Mouse (Mus musculus): ENCODE results near the gene Tmtc2.
A peak's percentile ranks its signal among the peaks of the same experiment; 100 is the strongest.

The Tmtc2 gene

DNA sequence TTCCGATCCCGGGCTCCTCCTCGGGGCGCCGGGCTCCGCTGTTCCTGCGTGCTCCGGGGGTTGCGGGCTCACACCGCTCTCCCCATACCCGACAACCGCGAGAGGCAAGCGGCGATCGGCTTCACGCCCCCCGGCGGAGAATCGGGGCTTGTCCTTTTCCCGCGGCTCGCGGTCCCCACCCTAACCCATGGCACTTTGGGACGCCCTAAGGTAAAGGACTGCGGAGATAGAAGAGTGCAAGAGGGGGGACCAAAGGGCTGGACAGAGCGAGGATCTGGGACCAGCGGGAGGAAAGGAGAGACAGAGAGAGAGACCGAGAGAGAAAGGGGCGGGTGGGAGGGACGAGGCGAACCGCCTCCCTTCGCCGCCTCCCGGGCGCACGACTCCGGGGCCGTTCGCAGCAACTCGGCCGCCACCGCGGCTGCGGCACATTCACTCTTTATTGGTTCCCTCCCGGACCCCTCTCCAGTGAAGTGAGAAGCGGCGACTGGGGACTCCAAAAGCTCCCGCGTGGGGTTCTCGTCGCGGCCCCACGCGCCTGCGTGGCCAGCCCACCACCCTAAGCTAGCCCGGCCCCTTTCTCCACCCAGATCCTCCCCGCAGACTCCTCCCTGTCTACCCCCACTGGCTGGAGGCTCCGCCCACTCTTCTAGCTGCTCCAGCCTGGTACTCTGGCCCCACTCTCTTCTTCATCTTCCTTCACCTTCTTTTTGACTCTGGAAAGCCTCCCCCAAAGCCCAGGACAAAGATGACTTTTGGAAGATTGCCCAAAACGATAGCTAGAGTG is at the start of gene Tmtc2:
Gene Tmtc2 (minus strand): TSS at position 544 of the 787 bp plus-strand sequence.
- DNase-seq: peak; percentile 93

DNA sequence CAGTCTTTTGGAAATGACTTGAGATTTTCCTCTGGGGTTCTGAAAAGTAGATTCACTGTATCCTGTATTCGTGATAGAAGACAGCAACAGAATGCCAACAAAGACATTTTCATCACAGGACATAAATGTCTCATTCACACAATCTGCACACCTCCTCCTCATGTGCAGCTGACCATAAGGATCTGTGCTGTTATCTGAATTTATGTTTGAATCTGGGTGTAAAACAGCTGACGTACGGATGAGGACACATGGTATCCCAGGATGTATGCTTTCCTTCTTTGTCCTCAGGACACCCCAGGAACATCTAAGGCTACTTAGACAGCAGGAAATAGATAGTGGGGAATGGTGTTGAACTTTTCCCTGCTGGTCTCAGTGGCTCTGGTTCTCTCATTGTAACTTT is 37.9 kb upstream of the Tmtc2 start:
- DNase-seq: no peak

DNA sequence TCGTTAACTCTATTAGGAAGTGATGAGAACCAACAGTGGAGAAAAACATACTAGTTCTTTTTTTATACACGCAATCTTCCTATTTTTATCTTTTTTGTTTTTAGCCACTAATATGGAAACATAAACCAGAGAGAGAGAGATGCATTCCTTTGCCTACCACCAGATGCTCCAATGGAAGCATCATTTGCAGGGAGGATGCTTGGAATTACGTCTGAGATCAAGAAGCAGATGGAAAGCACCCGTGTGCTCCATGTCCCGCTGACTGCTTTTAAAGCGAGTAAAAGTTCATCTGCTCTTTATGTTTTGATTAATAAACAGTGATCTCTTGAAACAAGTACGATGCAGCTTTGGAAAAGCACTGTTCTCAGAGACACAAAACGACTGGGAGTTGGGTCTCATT is 24.6 kb upstream of the Tmtc2 start:
- no peak for DNase-seq

- DNase-seq: no peak
Observed at GRCm38 (mm10) chr10:105597226-105597625, 23.0 kb upstream of the Tmtc2 start.

DNA sequence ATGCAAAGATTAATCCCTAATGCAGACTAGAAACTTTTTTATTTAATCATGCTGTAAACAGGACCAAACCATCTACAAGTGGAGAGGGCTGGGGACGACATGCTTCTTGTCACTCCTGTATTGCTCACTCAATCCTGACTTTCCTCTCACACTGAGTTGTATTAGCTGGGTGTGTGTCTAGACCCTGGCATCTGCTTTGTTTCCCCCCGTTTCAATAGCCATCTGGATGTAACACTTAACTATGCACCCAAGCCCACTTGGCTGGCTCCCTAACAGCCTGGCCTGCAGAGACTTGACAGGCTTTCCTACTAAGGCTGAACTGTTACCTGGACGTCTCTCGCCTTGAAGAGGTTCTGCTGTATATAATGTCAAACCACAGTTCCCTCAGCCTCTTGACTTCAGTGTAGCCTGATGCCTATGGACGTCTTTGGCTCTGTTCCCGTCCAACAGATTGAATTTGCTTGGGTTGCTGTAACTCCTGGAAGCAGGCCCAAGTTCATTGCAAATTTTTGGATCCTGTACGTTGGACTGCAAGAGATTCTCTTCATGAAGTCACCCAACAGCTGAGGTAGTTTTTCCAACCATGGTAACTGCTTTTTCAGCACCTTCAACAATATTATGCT is 21.3 kb upstream of the Tmtc2 start:
- DNase-seq: no peak

DNA sequence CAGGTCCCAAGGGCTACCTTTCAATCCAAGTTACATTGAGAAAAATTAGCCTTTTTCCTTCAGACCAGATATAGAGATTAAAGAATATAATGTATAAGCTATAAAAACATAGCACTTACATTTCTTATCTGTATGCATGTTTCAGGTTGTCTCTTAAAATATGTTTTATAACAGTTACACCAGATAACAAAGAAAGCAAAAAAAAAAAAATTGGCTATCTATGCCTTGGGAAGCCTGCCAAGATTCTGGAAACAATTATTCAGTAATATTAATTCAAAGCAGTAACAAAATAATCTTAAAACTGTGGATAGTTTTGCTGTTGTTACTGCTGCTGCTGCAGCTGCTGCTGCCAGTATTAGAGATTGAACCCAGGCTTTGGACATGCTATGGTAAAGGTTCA is 13.9 kb upstream of the Tmtc2 start:
- DNase-seq: no peak

DNA sequence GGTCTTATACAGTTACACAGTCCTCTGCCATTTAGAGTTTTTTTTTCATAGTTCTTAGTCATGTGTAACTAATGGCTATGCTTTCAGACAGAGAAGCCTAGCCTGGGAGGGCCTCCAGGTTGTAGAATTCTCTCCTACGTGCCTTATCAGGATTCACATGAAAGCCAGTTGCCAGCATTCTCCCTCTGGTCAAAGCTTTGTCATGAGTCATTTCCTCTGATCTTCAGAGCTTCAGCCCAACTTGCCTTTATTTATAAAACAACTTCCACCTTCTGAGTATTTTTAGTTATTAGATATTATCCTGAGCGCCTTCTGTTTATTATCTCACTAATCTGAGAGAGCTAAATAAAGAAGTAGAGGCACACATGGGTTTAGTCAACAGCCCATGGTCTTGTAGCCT is 5.1 kb upstream of the Tmtc2 start:
- DNase-seq: peak; percentile 57

- DNase-seq: no peak
Observed at GRCm38 (mm10) chr10:105578291-105578845, 4.1 kb upstream of the Tmtc2 start.

GRCm38 (mm10) chr10:105574695-105575660 is 727 bp upstream of the Tmtc2 start:
- DNase-seq: peak; percentile 98

- DNase-seq: peak; percentile 67
Observed at GRCm38 (mm10) chr10:105573306-105573907, 844 bp downstream of the Tmtc2 start.

DNA sequence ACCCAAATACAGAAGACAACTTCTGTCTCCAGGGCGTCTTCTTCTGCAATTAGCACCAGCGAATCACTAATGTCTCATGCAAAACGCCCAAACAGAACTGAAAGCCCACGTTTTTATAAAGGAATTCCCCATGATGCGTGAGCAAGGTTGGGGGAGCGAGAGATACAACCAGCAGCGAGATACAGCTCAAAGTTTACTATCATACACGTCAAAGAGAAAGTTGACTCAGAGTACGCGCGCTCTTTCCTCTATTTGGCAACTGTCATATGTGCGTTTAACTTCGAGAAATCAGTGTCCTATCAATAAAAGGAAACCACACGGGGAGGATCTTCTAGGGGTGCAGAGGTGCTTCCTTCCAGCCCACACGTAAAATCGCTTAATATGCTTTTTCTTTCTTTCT is 1.4 kb downstream of the Tmtc2 start:
- DNase-seq: no peak

- no peak for DNase-seq
Observed at GRCm38 (mm10) chr10:105572301-105572700, 1.9 kb downstream of the Tmtc2 start.

DNA sequence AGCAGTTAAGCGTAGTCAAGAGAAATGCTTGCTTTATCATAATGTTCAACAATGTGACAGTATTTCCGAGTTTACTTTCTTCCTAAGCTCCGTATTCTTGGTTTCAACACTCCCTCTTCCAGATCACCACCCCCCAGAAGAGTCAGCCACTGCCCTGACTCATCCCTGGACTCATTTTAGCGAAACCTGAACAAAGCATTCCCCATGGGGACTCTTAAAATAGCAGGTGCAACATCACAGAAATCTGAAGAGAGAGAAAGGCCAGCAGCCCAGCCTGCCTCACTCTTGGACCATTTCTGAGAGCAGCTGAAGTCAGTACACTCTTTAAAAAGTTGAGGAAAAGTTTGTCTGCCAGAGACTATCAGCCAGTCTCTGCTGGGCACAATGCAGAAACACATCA is 2.4 kb downstream of the Tmtc2 start:
- no peak for DNase-seq

- DNase-seq: no peak
Observed at GRCm38 (mm10) chr10:105571019-105571418, 3.2 kb downstream of the Tmtc2 start.

DNA sequence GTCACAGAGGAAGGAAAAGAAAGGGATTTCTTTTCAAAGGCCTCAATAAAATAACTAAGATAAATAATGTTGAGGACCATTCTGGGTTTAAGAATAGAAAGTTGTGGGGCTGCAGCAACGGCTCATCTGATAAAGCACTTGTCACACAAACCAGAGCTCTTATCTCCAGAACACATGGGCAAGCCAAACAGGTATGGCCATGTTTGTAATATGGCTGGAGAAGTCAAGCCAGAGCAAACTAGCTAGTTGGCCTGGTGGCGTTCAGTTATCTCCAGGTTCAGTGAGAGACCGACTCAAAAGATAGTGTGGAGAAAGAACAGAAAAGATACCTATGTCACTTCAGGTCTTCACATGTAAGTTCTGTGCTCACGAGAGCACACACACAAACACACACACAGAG is 4.7 kb downstream of the Tmtc2 start:
- DNase-seq: no peak

DNA sequence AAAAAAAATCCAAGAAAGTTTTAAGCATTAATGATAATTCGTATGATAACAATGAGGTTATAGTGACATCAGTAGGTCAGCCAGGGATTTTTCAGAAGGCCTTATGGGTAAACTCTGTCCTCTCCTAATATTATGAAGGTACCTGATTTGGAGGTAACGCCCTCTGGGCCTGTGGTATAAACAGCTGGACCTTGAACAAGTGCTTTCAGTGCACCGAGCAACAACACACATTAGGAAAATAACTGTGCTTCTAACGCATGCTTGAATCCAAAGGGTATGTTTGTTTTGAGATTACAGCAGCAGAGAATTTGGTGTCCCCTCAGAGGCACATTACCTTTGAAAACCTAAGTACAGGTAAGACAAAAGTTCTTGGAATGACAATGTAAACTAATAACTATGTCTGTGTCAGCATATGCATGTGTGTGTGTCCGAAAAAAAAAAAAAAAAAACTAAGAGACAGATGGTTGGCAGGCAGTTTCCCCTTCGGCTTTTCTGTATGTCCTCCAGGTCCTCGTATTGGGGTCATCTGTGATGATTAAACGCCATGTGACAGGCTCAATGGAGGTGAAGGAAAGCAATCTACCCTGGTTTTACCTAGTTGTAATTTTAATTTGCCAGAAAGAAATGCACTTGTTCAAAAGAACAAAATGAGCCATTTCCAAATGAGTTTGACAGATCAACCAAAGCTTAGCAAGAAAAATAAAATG is 6.3 kb downstream of the Tmtc2 start:
- DNase-seq: no peak

DNA sequence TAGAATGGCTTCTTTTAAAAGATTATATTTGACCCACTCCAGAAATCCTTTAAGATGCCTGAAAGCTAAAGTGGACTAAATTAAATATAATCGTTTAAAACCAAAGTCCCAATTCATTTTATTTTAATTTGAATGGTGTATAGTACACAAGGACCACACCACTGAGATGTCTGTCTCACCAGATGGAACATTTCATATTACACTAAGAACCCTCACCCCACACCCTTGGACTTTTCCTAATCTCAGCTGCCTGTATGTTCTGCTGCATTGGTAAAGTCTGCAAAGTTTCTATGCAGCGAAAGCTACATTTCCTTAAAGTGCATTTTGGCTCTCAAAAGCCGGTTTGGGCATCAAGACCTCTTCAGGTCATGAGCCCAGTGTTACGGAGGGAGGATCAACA is 12.7 kb downstream of the Tmtc2 start:
- DNase-seq: no peak

DNA sequence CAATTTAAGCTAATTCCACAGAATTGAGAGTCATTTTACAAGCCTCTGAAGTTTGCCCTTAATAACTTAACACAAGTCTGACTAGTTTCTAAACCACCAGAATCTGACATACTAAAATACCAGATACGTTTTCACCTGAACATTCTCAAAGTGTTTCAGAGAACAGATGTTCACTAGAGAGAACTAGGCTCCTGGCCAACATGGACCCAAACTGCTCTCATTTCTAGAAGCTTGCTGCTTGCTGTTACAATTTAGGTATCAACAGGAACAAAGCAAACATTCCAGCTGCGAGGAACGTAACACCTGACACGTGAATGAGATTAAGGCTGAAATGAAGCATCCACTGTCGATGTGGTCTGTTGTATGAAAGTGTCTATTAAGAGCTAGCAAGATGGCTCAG is 16.7 kb downstream of the Tmtc2 start:
- DNase-seq: no peak

- DNase-seq: no peak
Observed at GRCm38 (mm10) chr10:105556890-105557572, 17.2 kb downstream of the Tmtc2 start.

GRCm38 (mm10) chr10:105554153-105554552 is 20.1 kb downstream of the Tmtc2 start:
- DNase-seq: no peak

DNA sequence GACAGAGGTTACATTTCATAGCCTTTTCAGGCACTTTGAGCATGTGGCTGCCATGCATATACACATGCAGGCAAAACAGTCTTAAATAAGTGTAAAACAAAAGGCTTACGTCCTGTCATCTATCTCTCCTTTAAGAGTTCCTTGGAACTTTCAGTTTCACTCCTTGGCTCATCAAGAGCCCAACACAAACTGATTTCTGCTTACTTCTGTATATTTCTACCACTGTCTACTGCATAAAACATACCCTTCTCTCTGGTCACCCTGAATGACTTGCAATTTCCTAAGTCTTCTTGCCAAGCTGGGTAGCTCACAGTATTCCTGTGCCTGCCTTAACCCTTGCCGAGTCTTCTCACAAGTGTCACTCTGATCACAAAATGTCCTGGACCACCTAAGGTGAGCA is 26.2 kb downstream of the Tmtc2 start:
- no peak for DNase-seq
